Mouse (Mus musculus): ENCODE data around the gene Alcam. TPM values are rescaled to one million over a fixed set of nuclear protein-coding genes. Genes with fewer than 3 reads are reported as not detected.
A peak's percentile ranks its signal among the peaks of the same experiment; 100 is the strongest.

Gene Alcam
- polyA plus RNA-seq, 1 experiment from 2014 or later: 18.2 TPM

DNA sequence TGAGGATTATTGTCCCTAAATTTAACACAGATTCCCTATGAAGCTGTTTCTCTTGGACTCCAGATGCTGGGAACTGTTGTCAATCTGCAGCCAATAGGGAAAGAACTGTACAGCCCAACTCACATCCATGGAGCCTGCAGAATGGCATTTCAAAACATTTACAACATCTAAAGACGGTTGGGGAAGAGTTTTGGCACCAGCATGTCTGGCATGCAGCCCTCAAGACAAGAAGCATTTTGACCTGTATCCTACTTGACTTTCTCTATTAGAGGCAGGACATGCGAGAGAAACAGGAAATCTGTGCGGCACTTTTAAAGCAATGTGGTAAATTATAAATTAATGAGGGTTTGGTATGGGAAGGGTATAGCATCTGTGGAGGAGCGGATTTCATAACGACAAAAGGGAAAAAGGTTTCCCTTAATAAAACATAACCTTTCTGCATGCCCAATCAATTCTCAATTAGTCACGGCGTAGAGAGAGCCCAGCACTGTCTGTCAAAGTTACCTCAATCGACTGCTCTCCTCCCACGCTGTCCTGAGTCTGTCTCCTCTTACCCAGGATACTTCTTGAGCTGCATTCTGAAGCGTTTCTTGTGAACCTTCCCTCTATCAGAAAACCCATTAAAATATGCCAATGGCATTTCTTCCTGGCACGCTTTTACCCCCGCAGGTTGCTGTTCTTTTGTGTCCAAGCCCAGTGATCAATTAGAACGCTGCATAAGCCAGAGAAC is 70.3 kb downstream of the Alcam start:
- WGBS: 48% methylated on average over 13 of the region's 13 CpGs

DNA sequence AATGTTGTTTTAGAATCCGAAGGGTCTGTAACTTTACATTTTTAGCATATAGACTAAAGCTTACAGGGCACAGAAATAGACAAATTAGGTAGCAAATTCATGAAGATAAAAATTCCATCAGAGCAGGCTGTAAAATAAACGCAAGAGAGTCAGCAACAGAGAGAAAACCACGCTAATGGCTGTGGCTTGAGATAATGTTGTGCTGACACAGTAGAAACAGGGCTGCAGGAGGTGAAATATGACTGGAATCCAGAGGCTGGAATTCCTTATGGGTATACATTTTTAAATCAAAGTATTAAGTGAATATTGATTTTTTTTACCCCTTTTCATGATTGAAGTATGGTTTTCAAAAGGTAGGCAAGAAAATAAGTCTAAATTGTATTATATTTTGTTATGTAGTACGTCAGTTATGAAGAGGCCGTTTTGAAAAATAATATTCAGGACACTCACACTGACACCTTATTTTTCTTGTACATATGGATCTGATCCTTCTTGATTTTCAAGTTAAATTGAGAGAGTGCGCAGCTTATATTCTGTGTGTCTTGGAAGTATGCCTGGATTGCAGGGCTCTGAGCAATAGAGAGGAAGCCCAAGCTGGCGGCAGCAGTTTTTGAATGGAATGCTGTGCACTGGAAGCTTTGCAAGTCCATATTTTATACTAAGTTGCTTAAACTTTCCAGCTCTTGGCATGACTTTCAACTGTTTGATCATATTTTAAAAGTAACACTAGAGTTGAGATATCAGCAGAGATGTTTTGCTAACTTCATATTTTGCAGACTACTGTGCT is 74.9 kb downstream of the Alcam start:
- 78% methylated on average over 7 of the region's 7 CpGs for WGBS
- no peak overlapping the region for H3K4me3 ChIP-seq
- no peaks in the 10 kb centered on the region for H3K36me3 ChIP-seq
- no peaks in the 10 kb centered on the region for H3K9me3 ChIP-seq
- H3K27ac ChIP-seq: no peak overlapping the region
- H3K27me3 ChIP-seq (ENCODE audit: insufficient read depth, poor library complexity, severe bottlenecking): no peaks in the 10 kb centered on the region
- peaks cover 10% of the 10 kb centered on the region; the same call in 1 of the 2 replicates for H3K4me1 ChIP-seq (replicated peaks)
- no peak for DNase-seq (ENCODE audit: low spot score)

More for the DNA sequence above, 70.3 kb downstream of the Alcam start:
- Histone ChIP-seq H3K27ac (no peak overlapping the region), H3K36me3 (no peaks in the 10 kb centered on the region), H3K9me3 (no peaks in the 10 kb centered on the region), H3K4me1 (replicated peaks) (peaks cover 10% of the 10 kb centered on the region; the same call in 1 of the 2 replicates), H3K4me3 (no peak overlapping the region), H3K27me3 (ENCODE audit: insufficient read depth, poor library complexity, severe bottlenecking) (no peaks in the 10 kb centered on the region)
- peak; percentile 18 for DNase-seq (ENCODE audit: low spot score)

DNA sequence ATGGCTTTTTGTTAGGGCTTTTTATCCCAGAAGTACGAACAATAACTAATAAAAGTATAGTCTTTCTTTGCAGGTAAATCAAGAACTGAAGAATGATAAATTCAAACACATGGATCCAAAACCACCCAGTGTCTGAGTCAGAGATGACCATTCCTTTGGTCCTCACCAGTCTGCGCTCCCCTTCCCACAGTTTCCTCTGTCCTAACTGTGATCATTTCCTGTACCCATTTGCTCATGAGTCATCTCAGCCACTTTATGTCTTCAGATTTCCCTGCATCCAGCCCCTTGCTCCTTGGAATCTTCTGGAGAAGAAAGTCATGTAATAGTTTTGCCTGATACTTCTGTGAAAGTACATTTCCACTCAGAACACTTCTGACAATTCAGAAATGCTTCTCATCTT is 77.0 kb downstream of the Alcam start:
- no peaks in the 10 kb centered on the region for H3K36me3 ChIP-seq
- no peak overlapping the region for H3K4me3 ChIP-seq
- no peak overlapping the region for H3K27ac ChIP-seq
- H3K4me1 ChIP-seq (replicated peaks): no peaks in the 10 kb centered on the region
- H3K9me3 ChIP-seq: no peaks in the 10 kb centered on the region
- no peak for DNase-seq (ENCODE audit: low spot score)
- H3K27me3 ChIP-seq (ENCODE audit: insufficient read depth, poor library complexity, severe bottlenecking): no peaks in the 10 kb centered on the region
- 93% methylated on average over 2 of the region's 2 CpGs for WGBS

DNA sequence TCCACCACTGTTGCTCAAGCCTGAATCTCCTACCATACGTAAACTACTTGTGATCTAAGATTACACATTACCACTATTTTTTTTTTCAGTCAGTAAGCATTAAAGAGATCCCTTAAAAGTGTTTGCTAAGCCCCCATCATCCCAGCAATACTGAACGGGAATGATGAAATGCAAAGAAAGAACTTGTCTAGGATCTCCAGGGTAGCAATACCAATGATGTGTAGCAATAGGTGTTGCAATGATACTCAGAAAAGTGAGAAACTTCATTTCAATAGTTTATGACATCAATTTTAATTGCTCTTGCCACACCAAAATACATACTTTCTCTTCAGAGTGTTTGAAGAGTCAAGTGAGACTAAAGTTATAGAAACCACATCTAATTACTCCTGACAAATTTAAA is 81.9 kb downstream of the Alcam start:
- Histone ChIP-seq H3K4me1 (replicated peaks) (no peaks in the 10 kb centered on the region), H3K36me3 (no peaks in the 10 kb centered on the region), H3K27me3 (ENCODE audit: insufficient read depth, poor library complexity, severe bottlenecking) (no peaks in the 10 kb centered on the region), H3K27ac (no peak overlapping the region), H3K9me3 (no peaks in the 10 kb centered on the region), H3K4me3 (no peak overlapping the region)
- WGBS: 88% methylated on average over 2 of the region's 2 CpGs
- DNase-seq (ENCODE audit: low spot score): no peak

DNA sequence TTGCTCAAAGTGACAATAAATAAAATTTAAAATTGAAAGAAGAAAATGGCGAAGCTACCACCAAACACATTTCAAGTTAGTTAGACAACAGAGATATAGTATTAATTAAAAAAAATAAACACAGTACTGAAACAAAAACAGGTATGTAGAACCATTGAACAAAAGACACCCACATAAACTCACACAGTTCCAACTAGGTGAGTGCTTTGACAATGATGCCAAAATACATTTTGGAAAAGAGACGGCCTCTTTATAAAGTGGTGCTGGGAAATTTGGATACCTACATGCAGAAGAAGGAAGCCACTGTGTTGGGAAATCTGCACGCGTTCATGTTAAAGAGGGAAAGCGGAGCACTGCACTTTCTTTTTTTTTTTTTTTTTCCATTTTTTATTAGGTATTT is 85.4 kb downstream of the Alcam start:
- Histone ChIP-seq H3K36me3 (no peaks in the 10 kb centered on the region), H3K4me3 (no peak overlapping the region), H3K27me3 (ENCODE audit: insufficient read depth, poor library complexity, severe bottlenecking) (no peaks in the 10 kb centered on the region), H3K27ac (no peak overlapping the region), H3K4me1 (replicated peaks) (no peaks in the 10 kb centered on the region), H3K9me3 (no peaks in the 10 kb centered on the region)
- 94% methylated on average over 5 of the region's 5 CpGs for WGBS
- DNase-seq (ENCODE audit: low spot score): no peak

DNA sequence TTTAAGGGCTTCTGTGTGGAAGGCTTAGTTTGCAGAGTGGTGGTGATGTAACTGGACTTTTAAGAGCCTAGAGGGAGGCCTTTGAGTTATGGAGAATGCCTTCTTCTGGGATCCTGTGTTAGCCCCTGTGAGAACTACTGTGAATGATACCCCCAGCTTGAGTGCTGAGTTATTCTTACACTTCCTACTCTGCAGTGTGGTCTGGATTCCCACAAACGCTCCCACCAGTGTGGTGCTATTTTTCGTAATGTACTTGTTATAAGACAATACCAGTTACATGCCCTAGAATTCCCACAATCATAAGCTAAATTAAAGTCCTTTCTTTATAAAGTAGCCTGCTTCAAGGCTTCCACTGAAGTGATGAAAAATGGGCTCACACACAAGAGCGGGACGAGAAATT is 87.0 kb downstream of the Alcam start:
- DNase-seq (ENCODE audit: low spot score): no peak
- Histone ChIP-seq H3K27ac (no peak overlapping the region), H3K4me1 (replicated peaks) (no peaks in the 10 kb centered on the region), H3K4me3 (no peak overlapping the region), H3K9me3 (no peaks in the 10 kb centered on the region), H3K27me3 (ENCODE audit: insufficient read depth, poor library complexity, severe bottlenecking) (no peaks in the 10 kb centered on the region), H3K36me3 (no peaks in the 10 kb centered on the region)
- 95% methylated on average over 4 of the region's 4 CpGs for WGBS

DNA sequence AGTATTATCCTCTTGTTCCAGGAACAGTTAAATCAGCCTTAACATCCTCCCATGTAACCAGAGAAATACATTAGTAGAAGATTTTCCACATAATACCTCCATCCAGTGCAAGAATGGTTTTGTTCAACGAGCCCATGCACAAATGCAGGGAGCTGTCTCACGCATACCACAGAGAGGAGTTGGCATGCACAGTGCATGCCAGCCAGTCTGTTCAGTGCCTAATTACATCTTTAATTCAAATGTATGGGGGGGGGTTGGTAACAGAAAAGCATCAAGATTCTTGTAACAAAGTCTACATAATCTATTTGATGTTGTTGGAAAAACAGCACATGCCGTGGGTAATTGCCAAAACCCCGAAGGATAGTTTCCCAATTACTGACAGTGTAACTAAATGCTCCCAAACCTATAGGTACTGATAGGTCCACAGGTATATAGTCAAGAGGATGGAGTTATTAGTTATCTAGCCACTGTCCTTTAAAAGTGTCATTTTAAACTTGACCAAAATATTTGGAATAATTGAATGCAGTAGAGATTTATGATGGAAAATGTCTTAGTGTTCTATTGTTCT is 89.8 kb downstream of the Alcam start:
- DNase-seq (ENCODE audit: low spot score): no peak
- H3K36me3 ChIP-seq: no peaks in the 10 kb centered on the region
- H3K4me3 ChIP-seq: no peak overlapping the region
- H3K4me1 ChIP-seq (replicated peaks): no peaks in the 10 kb centered on the region
- H3K27ac ChIP-seq: no peak overlapping the region
- 97% methylated on average over 4 of the region's 4 CpGs for WGBS
- H3K9me3 ChIP-seq: no peaks in the 10 kb centered on the region
- H3K27me3 ChIP-seq (ENCODE audit: insufficient read depth, poor library complexity, severe bottlenecking): no peaks in the 10 kb centered on the region

DNA sequence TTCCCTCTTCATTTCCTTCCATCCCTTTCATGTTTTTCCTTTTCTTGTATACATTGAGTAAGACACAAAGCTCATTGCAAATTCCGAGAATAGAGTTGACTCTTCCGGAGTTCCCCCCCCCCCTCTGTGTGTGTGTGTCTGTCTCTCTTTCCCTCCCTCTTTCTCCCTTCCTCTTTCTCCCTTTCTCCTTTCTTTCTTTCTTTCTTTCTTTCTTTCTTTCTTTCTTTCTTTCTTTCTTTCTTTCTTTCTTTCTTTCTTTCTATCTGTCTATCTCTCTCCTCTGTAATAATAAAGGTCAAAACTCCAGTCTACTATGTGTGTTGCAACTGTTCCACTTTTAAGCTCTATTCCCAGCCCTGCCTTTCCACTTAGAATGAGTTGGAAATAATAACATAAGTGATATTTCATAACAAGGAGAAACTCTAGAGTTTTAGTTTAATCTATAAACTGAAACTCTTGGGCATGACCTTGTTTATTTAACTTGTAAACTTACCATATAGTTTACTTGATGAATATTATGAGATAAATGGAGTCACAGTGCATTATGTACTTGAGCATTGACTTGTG is 110.3 kb downstream of the Alcam start:
- Histone ChIP-seq H3K36me3 (no peaks in the 10 kb centered on the region), H3K9me3 (no peaks in the 10 kb centered on the region), H3K4me1 (replicated peaks) (no peaks in the 10 kb centered on the region), H3K27me3 (ENCODE audit: insufficient read depth, poor library complexity, severe bottlenecking) (no peaks in the 10 kb centered on the region), H3K4me3 (no peak overlapping the region), H3K27ac (no peak overlapping the region)
- no peak for DNase-seq (ENCODE audit: low spot score)
- 81% methylated on average over 2 of the region's 2 CpGs for WGBS

DNA sequence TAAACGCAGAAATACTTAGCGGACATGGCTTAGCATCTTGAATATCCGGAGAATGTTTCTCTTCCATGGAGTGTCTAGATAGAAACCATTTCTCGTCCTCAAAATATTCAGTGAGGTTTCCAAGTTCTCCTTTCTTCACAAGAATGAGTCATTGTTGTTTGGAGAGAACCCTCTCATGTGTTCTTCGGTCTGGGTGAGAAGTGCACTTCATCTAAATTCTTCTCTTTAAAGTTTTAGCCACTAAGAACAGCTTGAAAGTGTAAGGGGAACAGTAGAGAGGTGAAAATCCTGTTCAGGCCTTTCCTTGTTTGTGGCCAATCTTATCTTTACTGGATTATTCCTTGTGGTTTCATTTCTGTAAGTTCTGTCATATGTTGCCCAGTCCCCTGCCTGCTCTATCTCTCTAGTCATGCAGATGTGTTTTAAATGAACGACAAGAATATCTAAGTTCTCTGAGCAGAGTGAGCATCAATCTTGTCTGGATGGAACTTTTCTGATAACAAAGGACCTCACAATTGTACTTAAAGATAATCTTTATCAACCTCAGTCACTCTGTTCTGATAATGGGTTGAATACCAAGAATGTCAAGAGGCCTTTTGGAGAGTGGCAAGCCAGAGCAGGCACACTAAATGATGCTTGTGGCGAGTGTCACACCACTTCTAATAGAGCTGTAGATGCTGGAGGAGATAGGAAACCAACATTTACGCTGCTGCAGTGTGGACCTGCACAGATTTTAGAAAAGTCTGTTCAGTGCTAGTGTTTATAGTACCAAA is 111.0 kb downstream of the Alcam start:
- no peak for DNase-seq (ENCODE audit: low spot score)
- H3K36me3 ChIP-seq: no peaks in the 10 kb centered on the region
- H3K27ac ChIP-seq: no peak overlapping the region
- 89% methylated on average over 8 of the region's 8 CpGs for WGBS
- H3K4me1 ChIP-seq (replicated peaks): no peaks in the 10 kb centered on the region
- no peaks in the 10 kb centered on the region for H3K9me3 ChIP-seq
- H3K27me3 ChIP-seq (ENCODE audit: insufficient read depth, poor library complexity, severe bottlenecking): no peaks in the 10 kb centered on the region
- H3K4me3 ChIP-seq: no peak overlapping the region

DNA sequence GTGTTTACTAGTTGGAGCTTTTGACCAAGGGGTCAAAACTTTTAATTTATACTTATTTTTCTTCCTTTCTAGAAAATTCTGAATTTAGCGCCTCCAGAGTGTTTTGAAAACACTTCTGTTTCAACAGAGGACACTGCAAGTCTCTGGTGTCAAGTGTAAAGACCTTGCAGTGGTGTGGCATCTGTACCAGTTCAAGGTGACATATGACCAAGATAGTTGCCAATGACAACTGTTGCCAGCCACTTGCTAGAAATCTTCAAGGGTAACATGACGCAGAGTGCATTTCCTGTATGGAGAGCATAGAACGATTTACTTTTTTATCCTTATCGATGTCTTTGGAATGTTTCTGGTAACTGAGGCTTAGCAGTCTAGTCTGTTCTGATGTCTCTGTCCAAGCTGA is 119.8 kb downstream of the Alcam start:
- no peaks in the 10 kb centered on the region for H3K9me3 ChIP-seq
- no peaks in the 10 kb centered on the region for H3K27me3 ChIP-seq (ENCODE audit: insufficient read depth, poor library complexity, severe bottlenecking)
- no peak for DNase-seq (ENCODE audit: low spot score)
- H3K36me3 ChIP-seq: no peaks in the 10 kb centered on the region
- no peaks in the 10 kb centered on the region for H3K4me1 ChIP-seq (replicated peaks)
- no peak overlapping the region for H3K4me3 ChIP-seq
- WGBS: 83% methylated on average over 4 of the region's 4 CpGs
- H3K27ac ChIP-seq: no peak overlapping the region

DNA sequence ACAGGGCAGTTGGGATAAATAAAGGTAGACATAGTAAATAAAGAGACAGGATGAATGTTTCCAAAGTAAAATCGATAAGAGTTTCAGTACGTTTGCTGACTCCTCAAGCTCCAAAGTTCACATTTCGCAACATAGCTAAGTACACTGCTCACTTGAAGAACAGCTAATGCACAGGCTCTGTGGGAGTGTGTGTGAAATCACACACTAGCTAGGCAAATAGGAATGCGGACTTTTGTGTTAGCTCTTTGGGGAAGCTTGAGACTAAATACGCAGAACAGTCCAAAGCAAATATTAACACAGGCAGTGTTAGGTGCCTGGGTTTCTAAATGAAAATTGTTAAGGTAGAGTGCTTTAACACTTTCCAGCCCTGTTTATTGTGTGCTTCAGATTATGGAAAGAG is 120.2 kb downstream of the Alcam start:
- H3K4me3 ChIP-seq: no peak overlapping the region
- H3K9me3 ChIP-seq: no peaks in the 10 kb centered on the region
- H3K27me3 ChIP-seq (ENCODE audit: insufficient read depth, poor library complexity, severe bottlenecking): no peaks in the 10 kb centered on the region
- no peak for DNase-seq (ENCODE audit: low spot score)
- H3K27ac ChIP-seq: no peak overlapping the region
- no peaks in the 10 kb centered on the region for H3K4me1 ChIP-seq (replicated peaks)
- 89% methylated on average over 5 of the region's 5 CpGs for WGBS
- H3K36me3 ChIP-seq: no peaks in the 10 kb centered on the region

DNA sequence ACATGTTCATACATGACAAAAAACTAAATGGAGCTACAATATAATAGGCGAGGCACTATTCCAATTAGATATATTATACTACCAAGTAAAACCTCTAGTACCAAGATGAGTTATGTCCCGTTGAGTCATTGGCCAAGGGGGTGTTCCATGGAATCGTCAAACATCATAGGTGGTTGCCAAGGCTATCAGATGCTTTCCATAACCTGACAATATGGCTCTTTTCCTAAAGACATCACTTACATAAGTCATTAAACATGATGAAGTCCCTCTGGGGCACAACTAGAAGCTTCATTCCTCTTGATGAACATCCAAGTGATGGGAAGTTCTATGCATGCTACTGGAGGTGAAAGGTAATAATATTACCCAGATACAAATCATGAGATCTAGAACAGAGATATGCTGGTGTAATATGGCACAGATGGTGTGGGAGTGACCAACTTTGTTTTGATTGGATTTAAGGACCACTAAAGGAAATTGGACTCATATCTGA is 122.5 kb downstream of the Alcam start:
- 94% methylated on average over 3 of the region's 3 CpGs for WGBS
- DNase-seq (ENCODE audit: low spot score): no peak
- Histone ChIP-seq H3K36me3 (no peaks in the 10 kb centered on the region), H3K9me3 (no peaks in the 10 kb centered on the region), H3K27ac (no peak overlapping the region), H3K4me3 (no peak overlapping the region), H3K27me3 (ENCODE audit: insufficient read depth, poor library complexity, severe bottlenecking) (no peaks in the 10 kb centered on the region), H3K4me1 (replicated peaks) (no peaks in the 10 kb centered on the region)

Measured in hindbrain, embryonic 10.5 days (tissue).